Mouse (Mus musculus): Measurements from ENCODE around the gene Cntn1.
A peak's percentile ranks its signal among the peaks of the same experiment; 100 is the strongest.

The Cntn1 gene

GRCm38 (mm10) chr15:92050996-92051352, at the start of gene Cntn1:
Cntn1 (plus strand) TSS chr15:92051165.
- DNase-seq, result peak; percentile 92

GRCm38 (mm10) chr15:92001431-92001830, 49.5 kb upstream of the Cntn1 start:
- DNase-seq, result no peak

GRCm38 (mm10) chr15:92012165-92013083, 38.5 kb upstream of the Cntn1 start:
- DNase-seq, result no peak

GRCm38 (mm10) chr15:92034111-92034510, 16.9 kb upstream of the Cntn1 start:
- DNase-seq, result no peak

GRCm38 (mm10) chr15:92042538-92042937, 8.4 kb upstream of the Cntn1 start:
- no peak for DNase-seq

GRCm38 (mm10) chr15:92046042-92046441, 4.9 kb upstream of the Cntn1 start:
- DNase-seq, result no peak

DNA sequence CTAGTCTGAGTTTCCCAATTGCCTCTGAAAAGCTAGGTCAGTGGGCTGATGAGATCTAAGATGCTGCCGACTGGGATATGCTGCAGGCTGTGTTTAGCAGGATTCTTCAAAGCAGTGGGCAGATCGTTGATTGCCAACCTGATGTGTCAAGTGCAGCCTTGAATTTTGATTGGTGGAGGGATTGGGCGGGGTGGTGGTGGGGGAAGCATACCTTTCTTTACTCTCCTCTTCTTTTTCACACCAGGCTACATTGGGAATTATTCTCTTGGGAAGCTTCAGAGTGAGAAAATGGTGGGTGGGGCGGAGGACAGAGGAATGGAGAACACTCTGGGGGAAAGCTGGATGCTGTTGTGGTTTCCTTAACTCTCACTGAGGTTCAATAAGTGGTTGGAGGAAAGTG, 2.9 kb upstream of the Cntn1 start:
- no peak for DNase-seq

- DNase-seq, result no peak
Measured at GRCm38 (mm10) chr15:92048531-92048930, 2.4 kb upstream of the Cntn1 start.

GRCm38 (mm10) chr15:92051353-92052132, 578 bp downstream of the Cntn1 start:
- DNase-seq, result peak; percentile 62

- peak; percentile 72 for DNase-seq
Measured at GRCm38 (mm10) chr15:92052133-92052463, 1.1 kb downstream of the Cntn1 start.

GRCm38 (mm10) chr15:92057553-92057952, 6.6 kb downstream of the Cntn1 start:
- DNase-seq, result no peak

DNA sequence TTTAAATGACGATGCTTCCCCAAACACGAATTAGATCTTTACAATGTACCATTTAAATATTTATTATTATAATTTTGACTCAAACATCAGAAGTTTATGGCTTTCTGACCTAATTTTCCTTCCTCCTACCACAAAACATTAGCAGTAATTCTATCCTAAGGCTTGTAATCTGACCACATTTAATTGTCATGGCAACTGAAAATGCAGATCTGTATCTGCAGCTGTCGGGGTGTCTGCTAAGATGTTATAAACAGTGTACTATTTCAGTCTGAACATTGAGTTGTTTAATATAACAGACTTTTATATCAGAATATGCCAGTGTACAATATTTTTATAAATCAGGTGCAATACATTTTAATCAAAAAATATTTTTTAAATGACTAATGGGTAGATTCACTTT, 10.0 kb downstream of the Cntn1 start:
- DNase-seq, result peak; percentile 24

GRCm38 (mm10) chr15:92079416-92079815, 28.5 kb downstream of the Cntn1 start:
- no peak for DNase-seq

DNA sequence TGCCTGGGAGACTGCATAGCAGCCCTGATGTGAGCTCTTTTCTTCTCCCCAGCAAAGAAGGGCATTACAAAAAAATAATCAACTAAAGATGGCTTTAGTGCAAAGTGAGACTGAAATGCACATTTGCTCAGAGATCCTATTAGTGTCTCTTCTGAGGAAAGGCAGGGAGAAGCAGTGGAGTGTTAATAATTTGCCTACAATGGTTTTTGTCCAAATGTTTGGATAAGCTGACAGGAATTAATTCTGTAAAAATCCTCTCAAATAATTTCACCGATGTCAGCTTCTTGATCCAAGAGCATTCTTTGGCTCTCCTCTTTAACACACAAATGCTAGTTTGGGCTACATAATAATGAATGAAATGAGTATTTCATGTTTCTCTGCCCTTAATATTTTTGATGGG, 34.9 kb downstream of the Cntn1 start:
- DNase-seq, result no peak

GRCm38 (mm10) chr15:92087691-92088286, 36.8 kb downstream of the Cntn1 start:
- no peak for DNase-seq

DNA sequence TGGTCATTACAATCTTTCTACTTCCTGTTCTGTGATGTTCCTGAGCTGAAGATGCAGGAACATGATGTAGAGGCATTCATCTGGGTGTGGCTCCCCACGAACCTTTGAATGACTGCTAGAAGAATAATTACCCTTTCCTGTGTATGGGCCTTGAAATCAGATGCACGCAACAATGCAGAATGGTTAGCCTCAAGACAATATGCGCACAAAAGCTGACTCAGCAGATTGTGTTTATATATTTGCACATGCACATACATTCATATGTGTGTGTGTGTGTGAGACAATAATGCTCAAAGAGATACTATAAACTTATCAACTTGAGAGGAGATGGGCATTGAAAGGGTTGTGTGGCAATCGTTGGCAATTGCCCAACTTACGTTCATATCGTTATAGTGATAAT, 39.8 kb downstream of the Cntn1 start:
- no peak for DNase-seq

DNA sequence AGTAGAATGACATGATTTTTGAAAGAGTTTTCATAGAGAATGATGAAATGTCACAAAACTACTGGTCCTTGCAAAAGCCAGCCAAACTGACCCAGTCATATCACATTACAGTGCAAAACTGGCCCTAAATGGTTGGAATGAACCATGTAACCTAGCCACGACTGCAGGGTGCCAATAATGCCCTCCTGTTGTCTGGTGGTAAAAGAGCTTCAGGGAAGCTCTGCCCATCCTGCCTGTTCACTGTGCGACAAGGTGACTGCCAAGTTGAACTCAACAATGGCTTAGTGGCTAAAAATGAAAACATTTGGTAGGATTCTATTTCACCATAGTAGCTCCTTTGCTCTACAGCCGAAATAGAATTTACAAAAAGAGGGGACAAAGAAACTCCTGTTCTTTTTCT, 41.1 kb downstream of the Cntn1 start:
- DNase-seq, result no peak

GRCm38 (mm10) chr15:92099410-92100174, 48.6 kb downstream of the Cntn1 start:
- DNase-seq, result no peak

GRCm38 (mm10) chr15:92101956-92102355, 51.0 kb downstream of the Cntn1 start:
- DNase-seq, result no peak

- DNase-seq, result peak; percentile 35
Measured at GRCm38 (mm10) chr15:92112455-92112854, 61.5 kb downstream of the Cntn1 start.

DNA sequence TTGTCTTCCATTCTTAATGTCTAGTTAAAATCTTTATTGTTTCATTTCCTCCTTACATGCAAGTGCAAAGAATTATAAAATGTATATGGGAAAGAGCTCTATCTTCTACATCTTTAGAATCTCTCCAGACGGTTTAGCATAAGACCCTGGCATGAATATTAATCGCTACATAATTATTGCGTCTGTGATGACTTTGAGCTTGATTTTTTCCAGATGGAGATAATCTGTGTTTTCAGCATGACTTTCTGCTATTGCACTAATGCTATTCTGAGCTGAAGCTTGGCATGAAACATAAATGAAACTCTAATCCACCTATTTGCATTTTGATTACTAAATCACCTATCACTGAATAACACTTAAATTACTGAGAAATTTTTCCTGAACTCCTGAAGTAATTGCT, 82.0 kb downstream of the Cntn1 start:
- DNase-seq, result no peak

DNA sequence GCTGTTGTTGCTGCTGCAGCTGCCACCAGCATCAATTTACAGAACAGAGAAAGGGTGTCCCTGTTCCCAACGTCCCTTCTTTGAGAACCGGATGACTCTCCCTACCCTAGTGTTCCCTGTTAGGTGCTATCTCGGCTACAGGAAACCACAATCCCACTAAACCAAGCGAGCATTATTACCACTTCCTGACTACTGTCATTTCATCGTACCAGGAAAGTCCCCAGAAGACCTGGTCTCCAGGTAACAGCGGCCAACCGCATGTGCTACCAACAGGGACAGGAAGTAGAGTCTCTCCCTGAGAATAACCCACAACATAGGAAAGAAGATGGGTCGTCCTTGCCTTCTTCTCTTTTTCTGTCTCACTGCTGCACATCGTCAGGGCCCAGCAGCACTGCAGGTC, 83.3 kb downstream of the Cntn1 start:
- no peak for DNase-seq

DNA sequence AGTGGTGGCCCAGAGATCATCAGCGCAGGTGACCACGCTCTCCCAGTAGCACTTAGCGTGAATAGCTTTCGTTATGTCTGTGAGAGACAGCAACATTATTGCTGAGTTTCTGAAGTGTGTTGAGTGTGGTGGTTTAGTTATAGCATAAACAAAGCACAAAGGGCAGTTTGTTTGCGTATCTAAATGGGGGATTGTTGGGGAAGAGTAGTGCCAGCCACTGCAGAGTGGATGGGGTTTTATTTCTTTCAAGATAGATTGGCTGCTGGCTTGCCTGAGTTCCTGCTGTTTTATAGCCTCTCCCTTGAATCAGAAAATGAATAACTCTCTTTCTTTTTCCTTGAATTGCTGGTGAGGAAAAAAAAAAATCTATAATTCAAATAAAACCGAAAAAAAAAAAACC, 86.1 kb downstream of the Cntn1 start:
- DNase-seq, result peak; percentile 17
